Mouse (Mus musculus): ENCODE measurements around the gene Casp14.

The Casp14 gene

DNA sequence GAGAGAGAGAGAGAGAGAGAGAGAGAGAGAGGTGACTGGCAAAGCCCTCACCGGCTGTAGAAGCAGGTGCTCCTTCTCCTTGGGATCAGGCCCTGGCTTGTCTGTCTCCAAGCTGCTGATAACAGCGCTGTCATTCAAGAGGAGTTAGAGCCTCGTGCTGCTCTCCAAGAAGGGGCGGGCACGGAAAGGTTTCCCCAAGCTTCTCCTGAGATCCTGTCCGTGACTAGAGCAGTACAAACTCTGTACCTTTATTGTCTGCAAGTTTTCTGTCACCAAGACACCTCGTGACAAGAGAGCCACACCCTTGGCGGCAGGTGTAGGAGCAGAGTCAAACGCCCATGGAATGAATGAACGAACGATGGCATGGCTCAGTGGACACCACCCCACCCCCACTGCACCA is at the start of gene Casp14:
Gene Casp14, minus strand, starts transcription at position 239 of the 400 bp plus-strand sequence.
- DNase-seq (ENCODE audit: low read depth, low spot score): no peak

- no peak for DNase-seq (ENCODE audit: low read depth, low spot score)
Measured at GRCm38 (mm10) chr10:78765570-78765969, 47.5 kb upstream of the Casp14 start.

DNA sequence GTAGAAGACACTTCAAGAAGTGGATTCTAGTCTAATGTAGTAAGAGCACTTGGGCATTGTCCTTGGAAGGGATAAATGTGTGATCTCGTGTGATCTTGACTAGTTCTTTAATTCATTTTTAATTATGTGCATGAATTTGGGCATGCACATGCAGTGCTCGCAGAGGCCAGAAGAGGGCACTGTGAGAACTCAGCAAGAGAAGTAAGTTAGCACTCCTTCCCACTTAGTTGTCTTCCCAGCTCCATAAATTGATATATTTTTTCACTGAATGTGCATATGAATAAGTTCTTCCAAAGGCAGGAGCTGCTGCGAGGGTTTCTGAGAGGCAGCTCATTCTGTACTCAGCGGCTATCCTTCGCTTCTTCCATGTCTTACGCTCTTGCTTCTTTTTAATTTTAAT is 37.9 kb upstream of the Casp14 start:
- no peak for DNase-seq (ENCODE audit: low read depth, low spot score)

- DNase-seq (ENCODE audit: low read depth, low spot score): no peak
Measured at GRCm38 (mm10) chr10:78752452-78753191, 34.5 kb upstream of the Casp14 start, which contains the start of gene Ccdc105. Ccdc105 (minus strand) TSS chr10:78753065.

DNA sequence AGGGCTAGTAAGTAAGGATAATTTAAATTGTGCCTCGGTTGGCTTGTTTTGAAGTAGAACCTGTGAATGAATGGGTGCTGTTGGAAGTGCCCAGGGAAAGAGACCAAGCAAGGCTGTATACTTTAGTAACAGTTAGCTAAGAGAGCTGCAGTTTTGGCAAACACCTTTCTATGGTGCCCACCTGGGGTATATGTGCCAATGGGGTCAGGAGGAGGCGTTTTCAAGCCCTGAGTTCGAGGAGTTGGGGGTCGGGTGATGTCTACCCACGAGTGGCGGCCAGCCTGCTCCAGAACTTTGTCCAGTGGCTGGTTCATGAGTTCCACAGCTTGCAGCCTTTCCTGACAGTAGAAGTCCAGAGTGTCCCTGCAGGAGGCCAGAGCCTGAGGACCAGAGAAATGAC is 30.9 kb upstream of the Casp14 start:
- DNase-seq (ENCODE audit: low read depth, low spot score): no peak

- no peak for DNase-seq (ENCODE audit: low read depth, low spot score)
Measured at GRCm38 (mm10) chr10:78748161-78748560, 30.1 kb upstream of the Casp14 start.

DNA sequence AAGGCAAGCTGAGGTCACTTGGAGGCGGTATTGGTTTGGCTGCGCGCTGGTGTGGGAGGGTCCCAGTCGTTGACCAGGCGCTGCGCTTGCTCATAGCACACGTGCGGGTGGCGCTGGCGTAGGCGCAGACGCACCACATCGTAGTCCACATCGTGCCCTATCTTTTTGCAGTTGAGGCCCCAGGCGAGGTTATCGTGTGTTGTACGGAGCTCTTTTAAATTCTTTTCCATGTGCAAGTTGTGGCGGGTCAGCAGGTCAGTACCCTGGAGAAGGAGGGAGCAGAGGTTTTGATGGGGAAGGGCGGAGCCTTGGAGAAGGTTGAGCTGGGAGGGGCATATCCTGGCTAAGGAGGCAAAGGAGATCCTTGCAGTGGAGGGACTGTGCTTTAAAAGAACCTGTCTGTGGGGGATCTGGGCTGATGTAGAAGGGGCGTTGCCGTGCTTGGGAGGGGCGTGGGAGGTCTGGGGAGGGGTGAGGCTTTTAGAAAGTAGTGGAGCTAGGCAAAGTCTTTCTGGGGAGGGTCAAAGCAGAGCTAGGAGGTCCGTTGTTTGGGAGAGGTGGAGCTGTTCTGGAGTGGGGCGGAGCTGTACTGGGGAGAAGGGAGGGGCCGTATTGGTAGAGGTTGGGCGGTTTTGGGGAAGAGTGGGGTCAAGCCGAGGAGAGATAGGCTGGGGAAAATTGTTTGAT is 29.1 kb upstream of the Casp14 start:
- no peak for DNase-seq (ENCODE audit: low read depth, low spot score)

DNA sequence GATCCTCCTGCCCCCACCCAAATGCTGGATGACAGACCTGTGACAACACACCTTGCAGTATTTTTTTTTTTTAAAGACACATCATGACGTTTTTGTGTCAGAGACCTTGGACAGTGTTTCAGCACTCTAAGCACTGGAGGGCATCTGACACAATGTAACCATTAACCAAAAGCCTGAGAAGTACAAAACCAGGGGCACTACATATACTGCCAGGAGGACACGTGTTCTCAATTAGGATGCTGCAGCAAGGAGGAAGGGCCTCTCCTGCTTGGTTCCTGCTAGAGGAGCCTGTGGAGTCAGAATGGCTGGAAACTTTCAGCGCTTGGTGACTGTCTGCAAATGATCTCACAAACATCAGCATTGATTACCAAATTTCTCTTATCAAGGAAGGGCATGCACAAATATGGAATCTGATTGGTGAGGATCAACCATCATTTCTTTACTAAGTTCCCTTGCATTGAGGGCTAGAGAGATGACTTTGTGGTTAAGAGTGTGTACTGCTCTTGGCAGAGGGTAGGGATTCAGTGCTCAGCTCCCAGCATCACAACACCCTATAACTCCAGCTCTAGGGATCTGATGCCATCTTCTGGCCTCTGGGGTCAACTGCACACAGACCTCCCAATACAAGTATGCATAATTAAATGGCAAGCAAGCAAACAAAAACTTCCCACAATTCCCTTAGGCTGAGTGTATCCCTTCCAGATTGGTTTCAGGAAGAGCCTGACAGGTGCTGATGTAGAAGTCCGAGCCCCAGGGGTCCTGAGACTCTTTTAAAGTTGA is 27.5 kb upstream of the Casp14 start:
- no peak for DNase-seq (ENCODE audit: low read depth, low spot score)

- DNase-seq (ENCODE audit: low read depth, low spot score): no peak
Measured at GRCm38 (mm10) chr10:78743721-78744120, 25.6 kb upstream of the Casp14 start.

- DNase-seq (ENCODE audit: low read depth, low spot score): no peak
Measured at GRCm38 (mm10) chr10:78739821-78740220, 21.7 kb upstream of the Casp14 start.

- DNase-seq (ENCODE audit: low read depth, low spot score): no peak
Measured at GRCm38 (mm10) chr10:78727876-78728275, 9.8 kb upstream of the Casp14 start.

DNA sequence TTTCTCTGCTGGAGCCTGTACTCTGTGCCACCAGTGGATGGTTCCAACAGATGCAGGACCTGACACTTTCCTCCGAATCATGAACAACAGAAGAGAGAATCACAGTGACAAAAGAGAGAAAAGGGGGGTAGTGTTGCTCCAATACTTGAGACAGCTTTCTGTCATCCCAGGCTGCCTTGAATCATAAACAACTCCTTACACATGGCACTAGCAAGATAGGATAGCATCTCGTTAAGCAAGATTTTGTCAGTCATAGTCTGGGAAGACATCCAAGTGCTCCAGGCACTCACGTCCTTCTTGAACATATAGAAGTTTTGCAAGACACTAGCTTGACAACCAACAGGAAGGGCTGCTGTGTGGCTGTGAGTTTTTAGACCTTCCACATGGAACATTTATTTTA is 8.9 kb upstream of the Casp14 start:
- DNase-seq (ENCODE audit: low read depth, low spot score): no peak

- DNase-seq (ENCODE audit: low read depth, low spot score): no peak
Measured at GRCm38 (mm10) chr10:78723416-78723815, 5.3 kb upstream of the Casp14 start.

DNA sequence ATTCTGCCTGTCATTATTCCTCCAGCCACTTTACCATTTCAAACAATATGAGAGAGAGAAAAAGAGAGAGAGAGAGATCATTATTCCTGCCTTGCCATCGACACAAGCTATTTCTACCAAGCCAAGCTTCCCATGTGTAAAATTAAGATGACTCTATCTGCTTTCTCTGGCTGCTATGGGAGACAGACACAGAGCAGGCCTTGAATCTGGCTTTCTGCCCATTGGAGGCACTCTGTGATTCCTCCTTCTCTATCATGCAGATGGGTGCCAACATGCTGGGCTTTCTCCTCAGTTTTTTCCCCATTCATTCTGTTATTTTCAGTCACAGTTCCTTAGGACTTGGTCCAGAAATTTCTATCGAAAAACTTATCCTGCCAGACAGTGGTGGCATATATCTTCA is 4.6 kb upstream of the Casp14 start:
- DNase-seq (ENCODE audit: low read depth, low spot score): no peak

DNA sequence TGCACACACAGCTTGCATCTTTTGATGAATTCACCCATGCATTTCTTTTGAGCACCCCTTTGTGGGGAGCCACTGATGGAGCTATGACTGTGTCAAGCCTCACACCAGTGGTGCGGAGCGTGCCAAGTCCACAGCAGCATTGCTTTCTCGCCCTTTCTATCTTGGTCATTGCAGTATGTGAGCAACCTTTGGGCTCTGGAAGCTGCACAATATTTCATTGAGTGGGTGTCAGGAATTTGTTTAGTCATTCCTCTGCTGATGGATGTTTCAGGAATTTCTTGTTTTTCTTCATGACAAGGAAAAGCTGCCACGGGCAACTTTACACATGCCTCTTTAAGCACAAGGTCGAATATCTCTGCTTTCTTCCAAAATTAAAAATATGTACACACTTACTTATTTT is 3.9 kb upstream of the Casp14 start:
- no peak for DNase-seq (ENCODE audit: low read depth, low spot score)

GRCm38 (mm10) chr10:78716231-78716630 is 1.9 kb downstream of the Casp14 start:
- no peak for DNase-seq (ENCODE audit: low read depth, low spot score)

DNA sequence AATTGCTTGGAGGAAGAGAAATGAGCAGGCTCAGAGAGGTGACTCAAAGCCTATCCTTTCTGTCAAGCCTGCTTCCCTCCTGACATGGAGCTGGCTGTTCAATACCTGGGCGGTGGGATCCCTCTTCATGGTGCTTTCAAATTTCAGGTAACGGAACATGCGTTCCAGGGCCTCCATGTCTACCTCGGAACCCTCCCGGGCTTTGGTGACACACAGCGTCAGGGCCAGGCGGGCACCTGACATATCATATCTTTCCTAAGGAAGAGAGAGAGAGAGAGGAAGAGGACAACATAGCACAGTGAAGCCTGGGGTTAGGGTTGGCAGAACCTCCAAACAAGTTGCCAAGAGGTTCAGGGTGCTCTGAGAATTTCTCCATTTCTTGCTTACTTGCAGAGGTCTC is 2.9 kb downstream of the Casp14 start:
- DNase-seq (ENCODE audit: low read depth, low spot score): no peak

GRCm38 (mm10) chr10:78714129-78714528 is 4.0 kb downstream of the Casp14 start:
- no peak for DNase-seq (ENCODE audit: low read depth, low spot score)

DNA sequence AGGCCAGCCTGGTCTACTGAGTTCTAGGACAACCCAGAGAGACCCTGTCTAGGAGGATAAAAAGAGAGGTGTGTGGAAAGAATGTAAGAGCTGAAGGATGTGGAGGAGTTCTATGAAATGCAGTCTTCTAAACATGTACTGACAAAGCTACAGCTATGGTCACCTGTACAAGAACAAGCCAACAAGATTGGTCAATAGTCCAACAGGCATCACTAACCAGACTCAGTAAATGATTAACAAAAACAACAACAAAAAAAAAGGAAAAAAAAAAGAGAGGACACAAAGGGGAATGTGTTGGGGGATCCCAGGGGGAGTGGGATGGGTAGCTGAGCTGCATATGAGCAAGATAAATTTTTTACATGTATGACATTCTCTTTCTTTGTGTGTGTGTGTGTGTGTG is 7.4 kb downstream of the Casp14 start:
- no peak for DNase-seq (ENCODE audit: low read depth, low spot score)

GRCm38 (mm10) chr10:78700881-78701280 is 17.2 kb downstream of the Casp14 start:
- DNase-seq (ENCODE audit: low read depth, low spot score): no peak

- DNase-seq (ENCODE audit: low read depth, low spot score): no peak
Measured at GRCm38 (mm10) chr10:78689973-78690372, 28.1 kb downstream of the Casp14 start.

- DNase-seq (ENCODE audit: low read depth, low spot score): no peak
Measured at GRCm38 (mm10) chr10:78686995-78687577, 31.0 kb downstream of the Casp14 start.

Data from retina, adult 2 months (tissue).